Mouse (Mus musculus) intestine, embryonic 15.5 days (tissue): ENCODE measurements at regions not wholly inside any gene's neighbourhood (a gene's known extent, or its start where the extent isn't known, plus 50 kb on each side); places are given as distances from the start of the nearest gene placed in this dataset.
A peak's percentile ranks its signal among the peaks of the same experiment; 100 is the strongest.

Experiments
- ATAC-seq: fragments of 200-750 bp; cut with Nextera tagmentation; 2 replicates; pipeline ENCODE4 v1.8.0; 2017; ENCODE audit warnings: moderate TSS enrichment, moderate library complexity
- H3K27ac ChIP-seq: fragments of 300-500 bp; sonication (generic); 2 replicates; pipeline ENCODE4 v1.5.1; 2015; ENCODE audit warnings: mild to moderate bottlenecking, inconsistent platforms
- H3K27me3 ChIP-seq: fragments of 300-500 bp; sonication (generic); replicated peaks from 2 replicates; pipeline ENCODE4 v1.6.1; 2015; ENCODE audit warnings: inconsistent platforms
- H3K36me3 ChIP-seq: fragments of 300-500 bp; sonication (generic); 2 replicates; pipeline ENCODE4 v1.6.1; 2015; ENCODE audit warnings: inconsistent platforms
- H3K4me1 ChIP-seq: fragments of 300-500 bp; sonication (generic); replicated peaks from 2 replicates; pipeline ENCODE4 v1.6.1; 2015; ENCODE audit warnings: inconsistent platforms
- H3K4me2 ChIP-seq: fragments of 300-500 bp; sonication (generic); replicated peaks from 2 replicates; pipeline ENCODE4 v1.6.1; 2015; ENCODE audit warnings: mild to moderate bottlenecking, inconsistent platforms
- H3K4me3 ChIP-seq: fragments of 300-500 bp; sonication (generic); replicated peaks from 2 replicates; pipeline ENCODE4 v1.5.1; 2015; ENCODE audit warnings: inconsistent platforms
- H3K9ac ChIP-seq: fragments of 300-500 bp; sonication (generic); 2 replicates; pipeline ENCODE4 v1.6.1; 2015; ENCODE audit warnings: inconsistent platforms
- H3K9me3 ChIP-seq: fragments of 300-500 bp; sonication (generic); 2 replicates; pipeline ENCODE4 v1.6.1; 2016; ENCODE audit warnings: inconsistent platforms
- WGBS: fragments of 180-500 bp; shearing (Covaris S2); methylation state at CpG from one replicate; pipeline ENCODE4 v1.1.7; 2015; 5-methylcytosine and 5-hydroxymethylcytosine counted together

- Histone ChIP-seq H3K4me2 (no peak overlapping the region), H3K27me3 (no peaks in the 10 kb centered on the region), H3K36me3 (no peaks in the 10 kb centered on the region), H3K9me3 (no peaks in the 10 kb centered on the region), H3K27ac (no peak overlapping the region), H3K4me1 (no peaks in the 10 kb centered on the region), H3K9ac (no peak overlapping the region), H3K4me3 (no peak overlapping the region)
- ATAC-seq: no peak
- WGBS: 77% methylated on average over 8 of the region's 8 CpGs
Observed at GRCm38 (mm10) chr8:30960486-30960885, 2468.0 kb upstream of the 5930422O12Rik start.

- Histone ChIP-seq H3K27me3 (no peaks in the 10 kb centered on the region), H3K4me1 (no peaks in the 10 kb centered on the region), H3K36me3 (no peaks in the 10 kb centered on the region), H3K9me3 (no peaks in the 10 kb centered on the region), H3K9ac (no peak overlapping the region), H3K4me3 (no peak overlapping the region), H3K27ac (no peak overlapping the region), H3K4me2 (no peak overlapping the region)
- ATAC-seq: no peak
- WGBS: 80% methylated on average over 3 of the region's 3 CpGs
Observed at GRCm38 (mm10) chr8:30962207-30962606, 2466.3 kb upstream of the 5930422O12Rik start.

DNA sequence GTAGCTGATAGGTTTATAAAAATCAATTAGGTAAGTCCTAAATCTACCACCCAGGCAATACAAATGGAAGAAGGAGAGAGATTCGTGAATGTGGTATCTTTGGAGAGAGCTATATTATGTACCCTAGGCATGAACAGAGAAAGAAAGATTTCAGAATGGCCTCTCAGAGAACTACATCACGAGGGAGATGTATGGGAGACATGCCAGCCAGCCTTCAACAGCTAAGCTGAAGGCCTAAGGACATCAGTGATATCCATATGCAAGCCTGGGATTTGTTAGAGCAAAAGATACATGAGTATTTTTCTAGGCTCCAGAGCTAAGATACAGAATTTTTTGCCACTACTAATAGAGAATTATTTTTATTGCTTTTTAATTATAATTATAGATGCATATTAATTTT is 2445.7 kb upstream of the 5930422O12Rik start:
- Histone ChIP-seq H3K4me2 (no peak overlapping the region), H3K36me3 (no peaks in the 10 kb centered on the region), H3K4me1 (no peaks in the 10 kb centered on the region), H3K27ac (no peak overlapping the region), H3K4me3 (no peak overlapping the region), H3K27me3 (no peaks in the 10 kb centered on the region), H3K9ac (no peak overlapping the region), H3K9me3 (no peaks in the 10 kb centered on the region)
- WGBS: 63% methylated on average over 2 of the region's 2 CpGs
- no peak for ATAC-seq

DNA sequence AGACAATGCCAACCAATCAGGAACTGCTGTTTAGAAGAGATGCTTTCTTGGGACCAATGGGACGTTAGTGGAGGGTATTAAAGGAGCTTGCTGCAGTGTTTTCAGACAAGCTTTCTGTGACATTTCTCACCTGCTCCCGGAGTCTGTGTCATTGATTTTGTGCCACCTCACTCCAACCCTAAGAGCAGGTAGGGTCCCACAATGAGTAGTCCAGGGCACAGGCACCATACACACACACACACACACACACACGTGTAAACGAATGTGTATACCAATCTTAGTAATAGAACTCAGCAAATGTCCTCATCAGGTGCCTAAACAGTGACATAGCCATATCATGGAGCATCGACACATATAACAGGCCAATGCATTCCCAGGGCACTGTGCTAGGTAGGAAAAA is 2440.5 kb upstream of the 5930422O12Rik start:
- H3K36me3 ChIP-seq: no peaks in the 10 kb centered on the region
- H3K4me2 ChIP-seq: no peak overlapping the region
- H3K27ac ChIP-seq: no peak overlapping the region
- no peak for ATAC-seq
- H3K9me3 ChIP-seq: no peaks in the 10 kb centered on the region
- H3K9ac ChIP-seq: no peak overlapping the region
- H3K4me1 ChIP-seq: no peaks in the 10 kb centered on the region
- 81% methylated on average over 5 of the region's 5 CpGs for WGBS
- H3K27me3 ChIP-seq: no peaks in the 10 kb centered on the region
- H3K4me3 ChIP-seq: no peak overlapping the region

GRCm38 (mm10) chr8:30998657-30999056 is 2429.9 kb upstream of the 5930422O12Rik start:
- Histone ChIP-seq H3K27ac (no peak overlapping the region), H3K36me3 (no peaks in the 10 kb centered on the region), H3K4me2 (no peak overlapping the region), H3K9ac (no peak overlapping the region), H3K4me1 (no peaks in the 10 kb centered on the region), H3K4me3 (no peak overlapping the region), H3K9me3 (no peaks in the 10 kb centered on the region), H3K27me3 (no peaks in the 10 kb centered on the region)
- ATAC-seq: no peak
- 66% methylated on average over 9 of the region's 9 CpGs for WGBS

- Histone ChIP-seq H3K4me1 (no peaks in the 10 kb centered on the region), H3K9me3 (no peaks in the 10 kb centered on the region), H3K27me3 (no peaks in the 10 kb centered on the region), H3K4me2 (no peak overlapping the region), H3K36me3 (no peaks in the 10 kb centered on the region), H3K9ac (no peak overlapping the region), H3K27ac (no peak overlapping the region), H3K4me3 (no peak overlapping the region)
- no peak for ATAC-seq
- 82% methylated on average over 6 of the region's 6 CpGs for WGBS
Observed at GRCm38 (mm10) chr8:31000120-31000519, 2428.4 kb upstream of the 5930422O12Rik start.

DNA sequence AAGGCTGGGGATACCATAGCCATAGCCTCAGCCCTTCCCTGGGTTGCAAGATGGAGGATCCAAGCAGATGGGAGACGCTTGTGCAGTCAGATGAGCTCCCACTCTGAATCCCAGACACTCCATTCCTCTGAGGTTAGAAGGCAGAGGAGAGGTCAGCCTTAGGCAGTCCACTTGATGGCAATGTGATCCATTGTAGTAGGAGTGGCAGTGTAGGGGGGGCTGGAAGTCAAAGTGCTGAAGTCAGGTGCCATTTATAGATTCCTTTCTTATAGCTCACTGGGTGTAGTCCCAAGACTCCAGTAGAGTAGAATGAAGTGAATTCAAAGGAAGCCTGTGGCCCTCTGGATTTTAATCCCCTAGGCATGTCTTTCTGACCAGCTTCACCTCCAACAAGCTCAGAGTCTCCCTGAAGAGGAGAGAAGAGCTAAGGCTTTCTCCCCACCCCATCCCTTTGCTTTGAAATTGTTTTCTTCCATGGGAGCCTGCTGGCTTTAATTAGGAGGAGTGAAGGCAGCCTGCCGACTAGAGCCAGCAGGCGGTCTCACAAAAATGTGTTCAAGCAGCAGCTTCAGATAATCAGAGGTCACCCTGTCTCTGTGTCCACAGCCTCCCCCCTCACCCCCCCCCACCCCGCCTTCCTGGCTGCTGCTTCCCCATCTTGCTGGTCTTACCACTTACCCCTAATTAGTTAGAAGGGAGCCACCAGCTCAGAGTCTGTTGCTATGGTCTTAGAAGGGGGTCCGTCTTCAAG is 2426.4 kb upstream of the 5930422O12Rik start:
- Histone ChIP-seq H3K4me1 (no peaks in the 10 kb centered on the region), H3K4me2 (no peak overlapping the region), H3K27ac (no peak overlapping the region), H3K36me3 (no peaks in the 10 kb centered on the region), H3K9ac (no peak overlapping the region), H3K9me3 (no peaks in the 10 kb centered on the region), H3K27me3 (no peaks in the 10 kb centered on the region), H3K4me3 (no peak overlapping the region)
- 52% methylated on average over 5 of the region's 5 CpGs for WGBS
- no peak for ATAC-seq

- no peaks in the 10 kb centered on the region for H3K9me3 ChIP-seq
- WGBS: 66% methylated on average over 8 of the region's 8 CpGs
- H3K36me3 ChIP-seq: no peaks in the 10 kb centered on the region
- H3K4me1 ChIP-seq: no peaks in the 10 kb centered on the region
- no peaks in the 10 kb centered on the region for H3K27me3 ChIP-seq
- H3K27ac ChIP-seq: no peak overlapping the region
- no peak overlapping the region for H3K4me3 ChIP-seq
- H3K4me2 ChIP-seq: no peak overlapping the region
- H3K9ac ChIP-seq: no peak overlapping the region
- ATAC-seq: no peak
Observed at GRCm38 (mm10) chr8:31008309-31008708, 2420.2 kb upstream of the 5930422O12Rik start.

GRCm38 (mm10) chr8:31012068-31012467 is 2416.4 kb upstream of the 5930422O12Rik start:
- ATAC-seq: no peak
- 71% methylated on average over 11 of the region's 11 CpGs for WGBS
- no peak overlapping the region for H3K9ac ChIP-seq
- H3K27me3 ChIP-seq: no peaks in the 10 kb centered on the region
- H3K4me3 ChIP-seq: no peak overlapping the region
- no peaks in the 10 kb centered on the region for H3K9me3 ChIP-seq
- no peaks in the 10 kb centered on the region for H3K36me3 ChIP-seq
- no peak overlapping the region for H3K27ac ChIP-seq
- H3K4me1 ChIP-seq: no peaks in the 10 kb centered on the region
- no peak overlapping the region for H3K4me2 ChIP-seq

DNA sequence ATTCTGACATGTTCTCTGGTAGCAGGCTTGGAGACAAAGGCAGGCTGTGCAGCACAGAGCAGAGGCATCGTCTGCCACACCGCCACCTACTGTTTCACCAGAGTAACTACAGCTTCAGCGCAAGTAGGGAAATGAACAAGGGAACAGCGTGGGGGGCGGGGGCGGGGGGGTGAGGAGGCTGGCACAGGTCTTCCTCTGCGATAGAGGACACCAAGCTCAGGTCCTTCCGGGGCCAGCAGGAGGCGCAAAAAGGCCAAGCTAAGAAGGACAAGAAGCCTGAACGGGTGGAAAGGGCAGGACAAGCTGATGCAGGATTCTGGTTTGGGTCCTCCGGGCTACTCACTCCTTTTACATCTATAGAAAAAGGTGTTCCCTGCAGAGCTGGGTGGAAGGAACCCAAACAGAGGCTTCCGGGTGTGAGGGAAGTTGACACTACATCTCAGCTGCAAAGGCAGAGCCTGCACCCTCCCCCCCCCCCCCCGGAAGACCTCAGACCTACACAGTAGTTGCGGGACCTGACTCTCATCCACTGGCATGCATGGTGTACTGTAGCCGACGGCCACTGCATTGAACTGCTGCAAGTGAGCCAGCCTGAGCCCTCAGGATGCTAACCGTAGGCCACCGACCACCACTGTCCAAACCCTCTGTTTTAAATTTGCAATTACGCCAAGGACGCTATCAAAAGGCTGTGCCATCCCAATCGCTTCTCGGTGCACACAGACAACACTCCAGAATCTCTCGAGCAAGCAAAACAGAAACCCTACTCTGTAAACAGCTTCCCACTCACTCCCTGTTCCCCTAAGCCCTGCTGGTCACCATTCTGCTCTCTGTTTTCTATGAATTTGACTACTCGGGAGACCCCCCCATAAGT is 2396.6 kb upstream of the 5930422O12Rik start:
- H3K4me3 ChIP-seq: peak overlapping the region; percentile 35
- no peaks in the 10 kb centered on the region for H3K36me3 ChIP-seq
- H3K9me3 ChIP-seq: no peaks in the 10 kb centered on the region
- H3K9ac ChIP-seq: no peak overlapping the region
- no peak overlapping the region for H3K27ac ChIP-seq
- no peaks in the 10 kb centered on the region for H3K27me3 ChIP-seq
- peak; percentile 90 for ATAC-seq
- 11% methylated on average over 24 of the region's 24 CpGs for WGBS
- H3K4me1 ChIP-seq: no peaks in the 10 kb centered on the region
- peak overlapping the region; percentile 76 for H3K4me2 ChIP-seq

DNA sequence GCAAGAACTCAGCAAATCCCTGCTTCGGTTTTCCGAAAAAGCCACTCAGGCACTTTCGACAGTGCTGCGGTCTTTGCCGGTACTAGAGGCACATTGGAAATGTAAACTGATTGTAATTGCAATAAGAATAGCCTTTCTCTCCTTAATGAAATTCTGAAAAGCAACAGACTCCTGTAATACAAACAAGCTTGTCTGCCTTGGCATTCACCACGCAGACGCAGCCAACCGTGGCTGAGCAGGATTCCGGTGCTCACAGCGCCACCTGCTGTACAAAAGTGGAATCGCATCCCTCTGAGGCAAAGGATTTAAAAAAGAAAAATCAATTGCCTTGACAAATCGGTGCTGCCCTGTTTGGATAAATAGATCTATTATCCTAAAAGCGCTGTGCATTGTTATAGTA is 2395.2 kb upstream of the 5930422O12Rik start:
- peak; percentile 64 for ATAC-seq
- Histone ChIP-seq H3K9me3 (no peaks in the 10 kb centered on the region), H3K4me3 (peak overlapping the region; percentile 39), H3K4me1 (no peaks in the 10 kb centered on the region), H3K27me3 (no peaks in the 10 kb centered on the region), H3K4me2 (peak overlapping the region; percentile 65), H3K9ac (peak overlapping the region; percentile 32; the same call in 1 of the 2 replicates), H3K36me3 (no peaks in the 10 kb centered on the region), H3K27ac (no peak overlapping the region)
- 2% methylated on average over 13 of the region's 13 CpGs for WGBS

GRCm38 (mm10) chr8:31036892-31037291 is 2391.6 kb upstream of the 5930422O12Rik start:
- no peak overlapping the region for H3K27ac ChIP-seq
- no peak overlapping the region for H3K4me3 ChIP-seq
- H3K4me1 ChIP-seq: no peaks in the 10 kb centered on the region
- H3K27me3 ChIP-seq: no peaks in the 10 kb centered on the region
- no peak overlapping the region for H3K4me2 ChIP-seq
- H3K9ac ChIP-seq: no peak overlapping the region
- no peaks in the 10 kb centered on the region for H3K9me3 ChIP-seq
- H3K36me3 ChIP-seq: no peaks in the 10 kb centered on the region
- ATAC-seq: no peak
- WGBS: 61% methylated on average over 2 of the region's 2 CpGs
